Mouse (Mus musculus): ENCODE measurements at regions not wholly inside any gene's neighbourhood (a gene's known extent, or its start where the extent isn't known, plus 50 kb on each side); places are given as distances from the start of the nearest gene placed in this dataset.

DNA sequence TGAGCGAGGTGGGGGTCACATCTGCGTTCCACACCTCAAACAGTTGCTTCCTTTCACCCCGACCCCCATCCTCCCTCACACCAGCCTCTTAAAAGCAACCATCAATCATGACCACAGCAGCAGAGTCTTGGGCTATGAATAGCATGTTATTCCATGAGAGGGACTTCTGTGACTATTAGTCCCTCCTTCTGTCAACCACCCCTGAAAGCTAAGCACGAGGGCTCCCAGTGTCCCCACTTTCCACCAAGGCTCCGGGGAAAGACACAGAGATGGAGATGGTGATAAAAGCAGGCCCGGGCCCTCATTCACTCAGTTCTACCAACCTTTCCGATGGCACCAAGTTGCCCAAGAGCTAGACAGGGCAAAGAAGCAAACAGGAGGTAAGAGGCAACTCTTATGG, 66.3 kb upstream of the Rgma start:
- no peak for TF ChIP-seq MYOG (IDR thresholded peaks at IDR 0.05; ENCODE audit: control insufficient read depth in 1 of 3, insufficient read depth in 1 of 3, insufficient read length in 2 of 3, low read depth in 2 of 3)
- TF ChIP-seq USF1 (IDR thresholded peaks at IDR 0.05; ENCODE audit: low read depth) = no peak
- no peak for TF ChIP-seq REST (IDR thresholded peaks at IDR 0.05; ENCODE audit: insufficient read depth, insufficient read length)
- TF ChIP-seq POLR2A (IDR thresholded peaks at IDR 0.05; ENCODE audit: insufficient read length, low read depth) = no peak
- no peak for TF ChIP-seq MYOD1 (IDR thresholded peaks at IDR 0.05; ENCODE audit: control insufficient read depth in 1 of 3, insufficient read length in 2 of 3, low read depth in 2 of 3)
- TF ChIP-seq E2F4 (IDR thresholded peaks at IDR 0.05; ENCODE audit: insufficient read depth) = no peak
- no peak for TF ChIP-seq TCF12 (IDR thresholded peaks at IDR 0.05; ENCODE audit: insufficient read depth, poor library complexity, severe bottlenecking)
- TF ChIP-seq MAX (IDR thresholded peaks at IDR 0.05; ENCODE audit: low read depth) = no peak
